Mouse (Mus musculus) cerebellum, adult 2 months (tissue): ENCODE results near the gene Ubl7.
A peak's percentile ranks its signal among the peaks of the same experiment; 100 is the strongest.

Experiments
- CTCF ChIP-seq: fragments of 200-500 bp; IDR thresholded peaks from 2 replicates; pipeline ENCODE4 v1.5.1; 2011; ENCODE audit warnings: low read depth, mild to moderate bottlenecking, control low read depth, low read length, moderate library complexity, borderline replicate concordance; ENCODE audit not compliant: insufficient read depth
- POLR2A ChIP-seq: fragments of 200-500 bp; IDR thresholded peaks from 2 replicates; pipeline ENCODE4 v1.6.1; 2011; ENCODE audit warnings: low read length, control low read depth, borderline replicate concordance; ENCODE audit not compliant: insufficient read depth

GRCm38 (mm10) chr9:57939431-57940348, 28.9 kb downstream of the Ubl7 start, which contains the start of gene Sema7a:
- TF ChIP-seq CTCF (no peak), POLR2A (peak; percentile 95)
